Mouse (Mus musculus) natural killer cell, adult 2 months (primary cell): ENCODE measurements around the gene Maml2.
A peak's percentile ranks its signal among the peaks of the same experiment; 100 is the strongest.

Experiments used
- DNase-seq, 2 experiments: peaks; one replicate each; pipeline ENCODE4 v3.0.0; 2022; ENCODE audit warnings: low spot score in 2 of 2

Gene Maml2

DNA sequence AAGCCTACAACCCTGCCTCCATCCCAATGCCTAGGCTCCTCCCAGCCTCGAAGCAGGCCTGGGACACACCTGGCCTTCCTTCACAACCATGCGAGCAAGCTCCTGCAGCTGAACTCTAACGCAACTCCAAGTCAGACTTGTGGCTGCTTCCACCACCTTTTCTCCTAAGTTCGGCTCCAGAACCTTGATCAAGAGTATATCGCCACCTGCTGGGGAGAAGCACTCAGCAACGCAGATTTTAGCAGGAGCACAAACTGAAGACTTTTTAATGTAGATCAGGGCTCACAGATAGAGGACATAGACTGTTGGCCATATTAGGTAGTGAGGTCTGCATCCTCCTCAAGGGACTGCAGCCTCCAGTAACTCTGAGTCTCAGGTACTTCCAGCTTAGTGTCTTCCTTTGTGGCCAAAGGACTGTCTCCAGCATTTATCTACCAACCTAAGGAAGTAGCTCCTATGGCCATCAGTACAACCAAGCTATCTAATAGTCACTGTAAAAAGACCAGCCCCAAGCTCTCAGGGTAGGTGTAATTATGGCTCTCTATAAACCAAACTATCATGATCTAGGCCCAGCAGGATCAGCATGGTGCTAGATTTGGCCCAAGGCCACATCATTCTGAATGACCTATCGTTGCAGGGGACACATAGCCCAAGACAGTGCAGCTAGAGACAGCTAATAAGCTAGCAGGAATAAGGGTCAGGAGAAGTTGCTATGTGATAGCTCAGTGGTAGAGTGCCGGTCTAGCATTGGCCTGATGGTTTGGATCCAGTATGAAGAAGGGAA is 418.8 kb downstream of the Maml2 start:
- peak; percentile 44 to 70 for DNase-seq

DNA sequence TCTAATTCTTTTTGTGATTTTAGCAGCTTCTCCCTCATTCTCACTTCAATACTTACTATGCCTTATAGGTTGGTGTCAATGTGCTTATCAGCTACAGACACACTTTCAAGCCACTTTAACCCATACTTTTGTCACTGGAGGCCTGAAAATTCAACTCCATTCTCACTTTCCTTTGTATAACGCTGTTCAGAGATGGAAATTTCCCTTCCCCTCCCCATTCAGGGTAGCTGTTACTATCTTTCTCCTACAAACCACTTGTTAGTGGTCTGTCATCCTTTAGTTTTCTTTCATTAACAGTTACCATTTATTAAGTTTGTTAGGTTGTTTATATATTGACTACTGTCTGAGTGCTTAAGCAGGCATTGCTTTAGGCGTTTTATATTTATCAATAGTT is 450.6 kb downstream of the Maml2 start, which contains the start of gene Mtmr2:
TSS of gene Mtmr2 (plus strand) at position 7 of the 394 bp plus-strand sequence.
- DNase-seq, result peak in 1 of 2 experiments; percentile 5

DNA sequence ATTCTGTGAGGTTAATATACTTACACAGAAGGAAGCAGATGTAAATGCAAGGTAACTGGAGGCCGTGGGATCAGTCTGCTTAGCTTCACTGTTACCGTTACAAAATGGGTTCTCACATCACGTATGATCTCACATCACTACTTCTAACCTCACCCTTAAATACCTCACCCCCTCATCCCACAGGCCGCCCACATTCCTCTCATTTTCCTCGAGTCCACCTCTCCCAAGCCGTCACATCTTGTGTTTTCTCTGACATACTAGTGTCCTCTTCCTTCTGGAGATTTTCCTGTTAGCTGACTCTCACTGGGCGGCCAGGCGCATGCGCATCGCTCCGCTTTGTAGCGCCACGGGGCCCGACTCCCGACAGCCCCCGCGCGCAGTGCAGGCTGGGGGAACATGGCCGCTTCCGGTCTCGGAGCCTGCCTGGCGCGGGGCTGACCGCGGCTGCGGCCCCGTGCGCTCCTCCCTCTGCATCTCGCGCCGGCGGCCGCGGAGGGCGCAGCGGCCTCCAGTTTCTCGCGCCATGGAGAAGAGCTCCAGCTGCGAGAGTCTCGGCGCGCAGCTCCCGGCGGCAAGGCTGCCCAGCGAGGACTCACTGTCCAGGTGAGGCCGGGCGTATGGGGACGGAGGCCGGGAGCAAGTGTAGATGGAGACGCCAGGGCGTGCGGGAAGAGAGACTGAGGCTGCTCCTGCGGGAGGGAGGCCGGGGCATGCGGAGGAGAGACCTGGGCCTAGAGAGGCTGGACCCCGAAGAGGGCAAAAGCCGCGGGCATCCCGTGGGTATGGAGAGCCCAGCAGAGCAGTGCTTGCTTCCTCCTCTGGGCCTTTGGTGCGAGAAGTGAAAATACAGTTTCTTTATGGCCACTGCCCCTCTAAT is 451.3 kb downstream of the Maml2 start:
- peak; percentile 91 to 94 for DNase-seq

DNA sequence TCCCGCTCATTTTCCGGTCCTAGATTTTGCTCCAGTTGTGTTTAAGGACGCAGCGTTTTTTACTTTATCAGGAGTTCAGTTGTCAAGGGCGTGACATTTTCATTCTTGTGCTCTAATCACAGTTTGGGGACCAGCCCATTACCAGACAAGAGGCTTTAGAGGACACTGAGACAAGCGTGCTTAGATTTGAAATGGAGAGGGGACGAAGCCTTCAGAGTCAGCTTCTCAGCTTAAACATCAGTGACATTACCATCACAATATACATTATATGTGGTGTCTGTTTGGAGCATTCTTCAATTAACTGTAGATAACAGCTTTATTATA is 451.9 kb downstream of the Maml2 start:
- no peak for DNase-seq

DNA sequence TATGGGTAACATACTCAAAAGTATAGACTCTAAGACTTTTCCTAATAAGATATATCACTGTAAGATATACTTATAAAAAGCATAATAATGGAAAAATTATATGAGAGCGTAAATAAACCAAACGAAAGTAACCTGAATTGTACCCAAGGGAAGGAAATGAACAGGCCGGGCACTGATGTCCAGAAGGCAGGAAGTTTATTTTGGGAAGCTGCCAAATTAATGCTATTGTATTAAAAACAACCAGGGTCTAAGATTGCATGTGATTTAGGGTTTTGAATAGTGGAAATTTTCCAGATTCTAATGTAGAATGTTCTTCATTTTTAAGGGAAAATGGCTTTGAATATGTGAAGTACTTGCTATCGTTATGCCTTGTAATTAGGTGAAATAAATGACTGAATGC is 454.8 kb downstream of the Maml2 start:
- no peak for DNase-seq
